Mouse (Mus musculus) embryonic facial prominence, embryonic 12.5 days (tissue): ENCODE measurements at regions not wholly inside any gene's neighbourhood (a gene's known extent, or its start where the extent isn't known, plus 50 kb on each side); places are given as distances from the start of the nearest gene placed in this dataset.

Experiments used
- ATAC-seq: fragments of 200-750 bp; cut with Nextera tagmentation; 2 replicates; pipeline ENCODE4 v1.8.0; 2017; ENCODE audit not compliant: insufficient number of reproducible peaks, insufficient read depth, low FRiP score, low TSS enrichment
- H3K27ac ChIP-seq: fragments of 300-500 bp; sonication (generic); 2 replicates; pipeline ENCODE4 v1.5.1; 2016; ENCODE audit warnings: mild to moderate bottlenecking
- H3K27me3 ChIP-seq: fragments of 300-500 bp; sonication (generic); 2 replicates; pipeline ENCODE4 v1.6.1; 2016; ENCODE audit warnings: mild to moderate bottlenecking, moderate library complexity
- H3K36me3 ChIP-seq: fragments of 300-500 bp; sonication (generic); 2 replicates; pipeline ENCODE4 v1.6.1; 2016; ENCODE audit warnings: mild to moderate bottlenecking
- H3K4me1 ChIP-seq: fragments of 300-500 bp; sonication (generic); 2 replicates; pipeline ENCODE4 v1.6.1; 2016
- H3K4me2 ChIP-seq: fragments of 300-500 bp; sonication (generic); replicated peaks from 2 replicates; pipeline ENCODE4 v1.6.1; 2016; ENCODE audit warnings: mild to moderate bottlenecking, moderate library complexity
- H3K4me3 ChIP-seq: fragments of 300-500 bp; sonication (generic); 2 replicates; pipeline ENCODE4 v1.5.1; 2016; ENCODE audit warnings: mild to moderate bottlenecking
- H3K9ac ChIP-seq: fragments of 300-500 bp; sonication (generic); 2 replicates; pipeline ENCODE4 v1.6.1; 2016; ENCODE audit warnings: mild to moderate bottlenecking, moderate library complexity
- H3K9me3 ChIP-seq: fragments of 300-500 bp; sonication (generic); 2 replicates; pipeline ENCODE4 v1.6.1; 2016; ENCODE audit warnings: mild to moderate bottlenecking, moderate library complexity
- WGBS: fragments of 180-500 bp; shearing (Covaris S2); methylation state at CpG from one replicate; pipeline ENCODE4 v1.1.7; 2016; 5-methylcytosine and 5-hydroxymethylcytosine counted together

DNA sequence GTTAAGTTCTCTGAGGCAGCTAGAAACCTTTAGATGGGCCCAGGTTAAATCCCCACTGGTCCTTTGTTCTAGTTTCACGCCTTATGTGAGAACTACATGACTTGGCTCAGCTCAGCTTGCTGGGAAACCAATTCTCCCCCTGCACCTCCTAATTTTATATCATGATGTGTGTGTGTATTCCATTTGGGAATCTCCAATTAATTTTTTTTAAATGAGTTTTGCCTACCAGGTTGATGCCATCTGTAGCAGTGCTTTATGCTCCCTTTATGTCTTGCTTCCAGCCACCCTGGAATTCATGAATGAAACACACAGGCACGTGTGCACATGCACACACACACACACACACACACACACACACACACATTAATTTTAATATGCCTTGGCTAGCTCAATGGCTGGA is 180.0 kb upstream of the Gli3 start:
- Histone ChIP-seq H3K9ac (no peak overlapping the region), H3K27me3 (no peaks in the 10 kb centered on the region), H3K36me3 (no peaks in the 10 kb centered on the region), H3K27ac (no peak overlapping the region), H3K4me2 (no peak overlapping the region), H3K4me1 (no peaks in the 10 kb centered on the region), H3K4me3 (no peak overlapping the region), H3K9me3 (no peaks in the 10 kb centered on the region)
- no peak for ATAC-seq
- 57% methylated on average over 2 of the region's 2 CpGs for WGBS

DNA sequence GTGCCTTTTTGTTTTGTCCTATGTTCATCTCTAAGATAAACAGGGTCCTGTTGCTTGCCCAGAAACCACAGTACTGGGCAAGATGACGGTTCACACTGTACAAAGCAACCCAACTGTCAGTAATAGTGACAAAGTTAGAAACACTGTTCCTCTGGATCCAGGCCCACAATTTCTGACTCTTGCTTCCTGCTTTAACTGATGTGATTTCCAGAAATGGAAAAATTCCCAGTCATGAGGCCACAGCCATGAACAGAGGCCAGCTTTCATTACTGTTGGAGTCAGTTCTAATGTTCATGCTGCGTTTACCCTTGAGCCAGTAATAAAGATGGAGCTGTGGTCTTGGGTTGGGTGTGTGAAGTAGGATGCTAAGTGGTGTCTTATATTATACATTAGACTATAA is 164.6 kb upstream of the Gli3 start:
- H3K36me3 ChIP-seq, result no peaks in the 10 kb centered on the region
- H3K4me2 ChIP-seq, result no peak overlapping the region
- no peaks in the 10 kb centered on the region for H3K9me3 ChIP-seq
- H3K27me3 ChIP-seq, result no peaks in the 10 kb centered on the region
- no peak overlapping the region for H3K4me3 ChIP-seq
- H3K9ac ChIP-seq, result no peak overlapping the region
- ATAC-seq, result no peak
- no peak overlapping the region for H3K27ac ChIP-seq
- 81% methylated on average over 2 of the region's 2 CpGs for whole genome bisulfite sequencing
- H3K4me1 ChIP-seq, result no peaks in the 10 kb centered on the region

GRCm38 (mm10) chr13:15325413-15325812 is 137.6 kb upstream of the Gli3 start:
- ATAC-seq, result no peak
- Histone ChIP-seq H3K36me3 (no peaks in the 10 kb centered on the region), H3K27ac (no peak overlapping the region), H3K9me3 (no peaks in the 10 kb centered on the region; the same call in 1 of the 2 replicates), H3K27me3 (no peaks in the 10 kb centered on the region), H3K9ac (no peak overlapping the region), H3K4me3 (no peak overlapping the region), H3K4me2 (no peak overlapping the region), H3K4me1 (no peaks in the 10 kb centered on the region)
- WGBS, result 28% methylated on average over 4 of the region's 4 CpGs

GRCm38 (mm10) chr13:15326146-15326545 is 136.9 kb upstream of the Gli3 start:
- Histone ChIP-seq H3K27ac (no peak overlapping the region), H3K36me3 (no peaks in the 10 kb centered on the region), H3K4me3 (no peak overlapping the region), H3K27me3 (no peaks in the 10 kb centered on the region), H3K4me2 (no peak overlapping the region), H3K9me3 (no peaks in the 10 kb centered on the region; the same call in 1 of the 2 replicates), H3K9ac (no peak overlapping the region), H3K4me1 (no peaks in the 10 kb centered on the region)
- WGBS, result 76% methylated on average over 3 of the region's 3 CpGs
- 0 out of 2 replicates have a peak, but pooled peaks have one; percentile 22 for ATAC-seq

GRCm38 (mm10) chr13:15329561-15329960 is 133.5 kb upstream of the Gli3 start:
- no peak overlapping the region for H3K9ac ChIP-seq
- no peaks in the 10 kb centered on the region for H3K4me1 ChIP-seq
- ATAC-seq, result no peak
- no peak overlapping the region for H3K27ac ChIP-seq
- no peak overlapping the region for H3K4me3 ChIP-seq
- no peak overlapping the region for H3K4me2 ChIP-seq
- no peaks in the 10 kb centered on the region; the same call in 1 of the 2 replicates for H3K9me3 ChIP-seq
- H3K36me3 ChIP-seq, result no peaks in the 10 kb centered on the region
- WGBS, result 89% methylated on average over 3 of the region's 3 CpGs
- H3K27me3 ChIP-seq, result no peaks in the 10 kb centered on the region

DNA sequence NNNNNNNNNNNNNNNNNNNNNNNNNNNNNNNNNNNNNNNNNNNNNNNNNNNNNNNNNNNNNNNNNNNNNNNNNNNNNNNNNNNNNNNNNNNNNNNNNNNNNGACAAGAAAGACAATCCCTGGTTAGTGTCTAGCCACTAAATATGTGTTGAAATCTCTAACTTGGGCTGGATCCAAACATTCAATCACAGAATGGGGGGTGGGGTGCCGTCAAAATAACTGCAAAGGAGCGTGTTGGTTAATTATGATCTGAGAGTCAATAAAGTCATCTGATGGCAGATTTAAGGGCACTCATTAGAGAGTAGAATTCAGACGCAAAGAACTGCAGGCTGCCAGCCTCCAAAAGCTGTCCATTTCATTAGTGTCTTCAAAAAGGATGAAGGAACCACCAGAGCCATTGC is 119.6 kb upstream of the Gli3 start:
- no peak for ATAC-seq

GRCm38 (mm10) chr13:15346866-15347265 is 116.2 kb upstream of the Gli3 start:
- 11% methylated on average over 2 of the region's 2 CpGs for WGBS
- Histone ChIP-seq H3K4me3 (no peak overlapping the region), H3K27ac (no peak overlapping the region), H3K4me2 (no peak overlapping the region), H3K9me3 (no peaks in the 10 kb centered on the region), H3K27me3 (no peaks in the 10 kb centered on the region), H3K4me1 (peaks cover 21% of the 10 kb centered on the region), H3K36me3 (no peaks in the 10 kb centered on the region), H3K9ac (no peak overlapping the region)
- ATAC-seq, result no peak

More for the DNA sequence above, 119.6 kb upstream of the Gli3 start:
- H3K4me3 ChIP-seq, result no peak overlapping the region
- no peak overlapping the region for H3K9ac ChIP-seq
- no peaks in the 10 kb centered on the region for H3K36me3 ChIP-seq
- WGBS, result 60% methylated on average over 3 of the region's 3 CpGs
- H3K4me2 ChIP-seq, result no peak overlapping the region
- no peaks in the 10 kb centered on the region for H3K27me3 ChIP-seq
- H3K9me3 ChIP-seq, result no peaks in the 10 kb centered on the region
- peaks cover 21% of the 10 kb centered on the region for H3K4me1 ChIP-seq
- H3K27ac ChIP-seq, result no peak overlapping the region

DNA sequence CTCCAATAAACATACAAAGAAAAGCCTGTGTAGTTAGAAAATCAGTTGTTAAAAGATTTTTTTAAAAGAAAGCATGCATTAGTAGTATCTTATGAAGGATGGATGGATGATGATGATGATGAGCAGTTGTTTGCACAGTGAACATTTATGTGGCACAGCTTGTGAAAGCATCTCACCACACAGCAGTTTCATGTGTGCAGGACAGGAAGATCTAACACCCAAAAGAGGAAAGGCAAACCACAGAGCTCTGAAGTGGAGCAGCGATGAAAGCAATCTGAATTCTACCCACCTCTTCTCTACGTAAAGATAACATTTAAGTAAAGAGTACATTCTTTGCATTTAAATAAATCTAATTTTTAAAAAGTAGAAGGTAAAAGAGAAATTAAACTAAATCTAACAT is 96.6 kb upstream of the Gli3 start:
- no peak for ATAC-seq
- no peak overlapping the region for H3K4me2 ChIP-seq
- H3K27me3 ChIP-seq, result no peaks in the 10 kb centered on the region
- 93% methylated on average over 2 of the region's 2 CpGs for WGBS
- H3K4me3 ChIP-seq, result no peak overlapping the region
- H3K27ac ChIP-seq, result no peak overlapping the region
- H3K9ac ChIP-seq, result no peak overlapping the region
- H3K9me3 ChIP-seq, result no peaks in the 10 kb centered on the region
- H3K4me1 ChIP-seq, result no peaks in the 10 kb centered on the region
- H3K36me3 ChIP-seq, result no peaks in the 10 kb centered on the region

DNA sequence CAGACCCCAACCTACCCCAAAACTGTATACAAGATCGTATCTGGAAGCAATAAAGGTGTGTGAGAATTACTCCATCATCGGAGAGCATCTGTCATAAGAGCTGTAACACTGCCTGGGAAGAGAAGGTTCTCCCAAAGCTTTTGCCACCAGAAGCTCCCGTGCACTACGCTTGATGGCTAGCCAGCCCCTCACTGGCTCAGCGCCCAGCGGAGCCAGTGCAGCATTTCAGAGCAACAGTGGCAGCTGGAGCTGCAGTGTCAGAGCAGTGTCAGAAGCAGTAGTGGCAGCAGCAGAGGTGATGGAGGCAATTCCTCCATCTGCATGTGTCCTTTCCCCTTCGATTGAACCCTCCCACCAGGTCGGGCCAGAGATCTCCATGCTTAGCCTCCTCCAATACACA is 83.0 kb upstream of the Gli3 start:
- Histone ChIP-seq H3K27ac (no peak overlapping the region), H3K4me3 (no peak overlapping the region), H3K9ac (no peak overlapping the region), H3K36me3 (no peaks in the 10 kb centered on the region), H3K27me3 (no peaks in the 10 kb centered on the region), H3K4me2 (no peak overlapping the region), H3K4me1 (no peaks in the 10 kb centered on the region), H3K9me3 (no peaks in the 10 kb centered on the region)
- no peak for ATAC-seq
- WGBS, result 83% methylated on average over 8 of the region's 8 CpGs

DNA sequence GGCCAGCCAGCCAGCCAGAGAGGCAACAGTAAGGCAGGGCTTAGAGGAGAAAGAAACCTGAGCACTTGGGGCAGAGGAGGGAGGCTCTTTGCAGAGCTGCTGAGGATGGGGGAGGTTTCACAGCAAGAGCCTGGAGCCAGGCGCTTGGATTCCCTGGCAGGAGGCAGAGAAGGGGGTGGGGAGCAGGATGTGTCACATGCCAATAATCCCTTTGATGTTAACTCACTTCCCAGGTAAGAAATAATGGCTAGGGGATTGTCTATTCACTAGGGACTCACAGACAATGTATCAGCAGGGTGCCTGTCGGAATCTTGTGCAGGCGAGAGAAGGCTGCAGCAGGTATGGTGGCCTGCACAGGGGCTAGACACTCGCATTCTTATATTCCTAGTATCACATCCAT is 67.8 kb upstream of the Gli3 start:
- 17% methylated on average over 4 of the region's 4 CpGs for WGBS
- no peaks in the 10 kb centered on the region for H3K27me3 ChIP-seq
- no peaks in the 10 kb centered on the region for H3K36me3 ChIP-seq
- no peak overlapping the region for H3K27ac ChIP-seq
- ATAC-seq, result peak; percentile 87
- no peaks in the 10 kb centered on the region for H3K9me3 ChIP-seq
- peak overlapping the region; percentile 5; the same call in 1 of the 2 replicates for H3K4me2 ChIP-seq
- no peak overlapping the region for H3K4me3 ChIP-seq
- H3K9ac ChIP-seq, result no peak overlapping the region
- H3K4me1 ChIP-seq, result peaks cover 10% of the 10 kb centered on the region; the same call in 1 of the 2 replicates

- H3K4me2 ChIP-seq, result 0 out of 2 replicates have a peak overlapping the region, but pooled peaks have one; percentile 5
- WGBS, result 18% methylated on average over 7 of the region's 7 CpGs
- no peak overlapping the region for H3K9ac ChIP-seq
- no peaks in the 10 kb centered on the region for H3K36me3 ChIP-seq
- H3K4me3 ChIP-seq, result no peak overlapping the region
- peaks cover 10% of the 10 kb centered on the region; the same call in 1 of the 2 replicates for H3K4me1 ChIP-seq
- no peaks in the 10 kb centered on the region for H3K27me3 ChIP-seq
- no peak; the same call in 1 of the 2 replicates for ATAC-seq
- no peak overlapping the region for H3K27ac ChIP-seq
- no peaks in the 10 kb centered on the region for H3K9me3 ChIP-seq
Observed at GRCm38 (mm10) chr13:15395694-15396093, 67.3 kb upstream of the Gli3 start.

GRCm38 (mm10) chr13:15398677-15399076 is 64.4 kb upstream of the Gli3 start:
- H3K9me3 ChIP-seq, result no peaks in the 10 kb centered on the region
- ATAC-seq, result no peak
- no peak overlapping the region for H3K9ac ChIP-seq
- no peak overlapping the region for H3K4me2 ChIP-seq
- no peaks in the 10 kb centered on the region for H3K36me3 ChIP-seq
- no peak overlapping the region for H3K27ac ChIP-seq
- H3K27me3 ChIP-seq, result no peaks in the 10 kb centered on the region
- H3K4me3 ChIP-seq, result no peak overlapping the region
- peaks cover 10% of the 10 kb centered on the region; the same call in 1 of the 2 replicates for H3K4me1 ChIP-seq
- WGBS, result 65% methylated on average over 2 of the region's 2 CpGs
